Mouse (Mus musculus) gastrocnemius, adult 18-20 months (tissue): Measurements from ENCODE around the gene Adssl1. TPM values are rescaled to one million over a fixed set of nuclear protein-coding genes. Genes with fewer than 3 reads are reported as not detected.

Experiments
- DNase-seq: peaks from one replicate; pipeline ENCODE4 v3.0.0; 2021; ENCODE audit warnings: low spot score
- total RNA-seq, 2 experiments: library from RNA; stranded (reverse); gene quantifications; 2 replicates each; pipeline ENCODE4 v1.2.3; 2021

Gene Adssl1
- total RNA-seq, 2 experiments from 2014 or later: 975 to 1,075 TPM

DNA sequence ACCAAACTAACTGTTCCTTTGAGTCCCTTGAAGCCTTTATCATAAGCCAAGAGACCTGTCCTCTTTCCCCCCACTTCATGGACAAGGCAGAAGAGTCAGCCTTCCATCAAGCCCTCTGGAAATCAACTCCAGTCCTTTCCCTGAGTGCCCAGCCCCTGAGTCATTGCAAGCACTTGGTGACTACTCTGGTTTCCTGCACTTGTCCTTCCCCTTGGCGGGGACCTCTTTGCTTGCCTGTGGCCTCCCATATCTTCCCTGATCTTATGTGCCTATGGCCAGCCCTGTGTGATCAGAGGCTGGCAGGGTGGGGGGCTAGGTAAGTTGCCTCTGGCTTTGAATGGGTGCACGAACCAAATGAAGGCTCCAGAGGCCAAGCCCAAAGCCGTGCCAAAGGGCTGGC lies 2.1 kb downstream of the Adssl1 start:
- peak; percentile 44 for DNase-seq

- peak; percentile 78 for DNase-seq
Observed at GRCm38 (mm10) chr12:112623742-112624141, 3.9 kb downstream of the Adssl1 start.

- DNase-seq: peak; percentile 81
Observed at GRCm38 (mm10) chr12:112625700-112626099, 5.9 kb downstream of the Adssl1 start.

- DNase-seq: peak; percentile 46
Observed at GRCm38 (mm10) chr12:112626455-112626854, 6.6 kb downstream of the Adssl1 start.

DNA sequence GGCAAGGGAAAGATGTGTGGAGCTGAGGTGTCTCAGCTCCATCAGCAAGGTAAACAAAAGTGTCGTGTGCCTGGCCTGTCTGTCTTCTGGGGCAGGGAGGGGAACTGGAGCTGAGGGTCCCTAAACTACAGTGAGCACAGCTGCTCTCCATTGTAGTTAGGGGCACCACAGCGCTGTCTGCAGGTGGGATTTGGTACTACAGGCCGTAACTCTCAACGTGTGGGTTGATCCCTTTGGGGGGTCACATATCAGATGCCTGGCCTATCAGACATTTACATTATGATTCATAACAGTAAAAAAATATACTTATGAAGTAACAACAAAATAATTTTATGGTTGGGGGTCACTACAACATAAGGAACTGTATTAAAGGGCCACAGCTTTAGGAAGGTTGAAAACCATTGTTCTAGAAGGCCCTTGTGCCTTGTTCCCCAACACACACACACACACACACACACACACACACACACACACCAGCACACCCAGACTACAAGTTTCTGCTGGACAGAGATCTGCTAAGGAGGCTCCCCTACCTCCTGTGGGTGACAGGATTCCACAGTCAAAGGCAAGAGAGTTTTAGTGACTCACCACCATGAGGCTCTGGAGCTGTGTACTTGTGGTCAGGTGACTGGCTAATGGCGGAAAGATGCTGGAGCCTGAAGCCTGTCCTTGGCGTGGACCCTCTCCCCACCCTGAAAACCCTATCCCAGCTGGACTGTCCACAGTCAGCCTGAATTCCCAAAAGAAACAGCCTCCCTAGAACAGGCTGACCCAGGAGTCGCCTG lies 7.4 kb downstream of the Adssl1 start:
- no peak for DNase-seq

- no peak for DNase-seq
Observed at GRCm38 (mm10) chr12:112628197-112628596, 8.4 kb downstream of the Adssl1 start.

DNA sequence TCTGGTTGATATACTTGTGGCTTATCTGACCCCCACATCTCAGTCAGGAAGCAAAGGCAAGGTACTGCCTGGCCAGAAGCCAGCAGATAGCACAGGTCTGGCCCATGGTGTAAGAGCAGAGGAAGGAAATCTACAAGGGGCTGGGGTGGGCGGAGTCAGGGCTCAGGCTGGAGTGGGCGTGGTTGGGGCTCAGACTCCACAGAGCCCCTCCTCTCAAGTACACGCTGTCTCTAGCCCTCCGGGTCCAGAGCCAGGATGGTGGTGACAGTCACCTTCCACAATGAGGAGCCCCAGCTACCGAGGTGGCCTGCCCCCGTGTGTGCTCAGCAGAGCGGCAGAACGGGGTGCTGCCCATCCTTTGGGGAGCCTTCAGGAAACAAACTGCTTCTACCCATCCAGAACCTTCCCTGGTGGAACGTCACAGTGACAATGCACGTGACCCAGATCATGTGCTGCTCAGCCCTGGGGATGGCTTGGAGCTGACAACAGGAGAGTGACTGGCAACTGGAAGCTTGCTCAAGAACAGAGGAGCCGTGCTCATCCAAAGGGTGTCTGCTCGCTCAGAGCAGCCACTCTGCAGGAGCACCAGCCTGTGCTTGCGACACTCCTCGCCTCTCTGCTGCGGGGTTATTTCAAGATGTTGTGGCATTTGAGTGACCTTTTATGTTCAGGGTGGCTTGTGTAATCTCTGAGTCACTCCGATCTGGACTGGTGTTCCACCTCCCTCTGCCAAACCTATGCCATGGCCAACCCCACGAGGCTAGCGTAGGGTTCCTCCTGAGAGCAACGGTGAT lies 9.3 kb downstream of the Adssl1 start:
- peak; percentile 89 for DNase-seq

DNA sequence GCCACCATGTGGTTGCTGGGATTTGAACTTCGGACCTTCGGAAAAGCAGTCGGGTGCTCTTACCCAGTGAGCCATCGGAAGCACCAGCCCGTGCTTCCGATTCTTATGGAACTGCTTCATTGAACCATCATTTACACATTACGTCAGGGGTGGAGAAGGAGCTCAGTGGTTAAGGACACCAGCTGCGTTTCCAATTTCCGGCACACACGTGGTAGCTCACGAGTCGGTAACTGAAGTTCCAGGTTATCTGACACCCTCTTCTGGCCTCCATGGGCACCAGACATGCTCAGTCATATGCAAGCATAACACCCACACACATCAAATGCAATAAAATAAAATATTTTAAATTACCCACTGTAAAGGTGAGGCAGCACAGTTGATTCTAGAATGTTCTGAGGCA lies 10.2 kb downstream of the Adssl1 start:
- DNase-seq: peak; percentile 79

- DNase-seq: no peak
Observed at GRCm38 (mm10) chr12:112630796-112631195, 11.0 kb downstream of the Adssl1 start.

DNA sequence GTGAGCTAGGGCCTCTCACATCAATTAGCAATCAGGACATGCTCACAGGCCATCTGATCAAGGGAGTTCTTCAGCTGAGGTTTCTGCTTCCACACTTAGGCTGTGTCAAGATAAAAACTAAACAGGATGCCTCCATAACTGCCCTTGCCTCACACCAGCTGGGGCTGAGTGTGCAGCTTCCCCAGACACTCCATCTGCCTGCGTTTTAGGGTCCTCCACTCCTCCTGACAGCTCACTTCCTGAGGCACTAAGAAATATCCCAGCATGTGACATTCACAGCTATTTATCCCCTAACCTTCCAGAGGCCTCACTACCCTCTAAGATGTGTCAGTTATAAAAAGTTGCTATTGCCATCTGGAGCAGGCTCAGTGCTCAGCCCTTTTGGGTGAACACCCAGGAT lies 11.6 kb downstream of the Adssl1 start:
- DNase-seq: no peak

DNA sequence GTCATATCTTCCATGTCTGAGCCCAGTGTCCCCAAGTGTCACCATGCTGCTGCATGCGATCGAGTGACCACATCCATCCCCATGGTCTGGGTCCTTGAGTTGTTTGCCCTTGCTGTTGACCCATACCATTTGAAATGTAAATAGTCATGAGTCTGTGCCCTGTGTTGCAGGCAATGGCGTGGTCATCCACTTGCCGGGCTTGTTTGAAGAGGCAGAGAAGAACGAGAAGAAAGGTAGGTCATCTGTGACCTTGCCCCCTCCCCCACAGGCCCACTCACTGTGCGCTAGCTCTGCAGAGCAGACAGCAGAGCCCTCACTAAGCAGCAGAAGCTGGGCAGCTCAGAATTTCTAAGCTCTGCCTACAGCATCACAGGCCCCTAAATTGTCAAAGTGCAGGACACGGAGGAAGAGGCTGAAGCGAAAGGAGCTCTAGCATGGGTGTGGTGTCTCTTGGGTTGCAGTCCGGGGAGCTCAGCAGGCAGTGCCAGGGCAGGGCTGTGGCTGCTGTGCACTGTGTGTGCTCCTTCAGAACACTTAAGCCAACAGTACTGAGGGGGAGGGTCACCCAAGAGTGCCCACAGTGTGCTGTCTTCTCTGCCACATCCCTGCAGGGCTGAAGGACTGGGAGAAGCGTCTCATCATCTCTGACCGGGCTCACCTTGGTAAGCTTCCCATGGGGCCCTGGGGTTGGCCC lies 12.4 kb downstream of the Adssl1 start:
- no peak for DNase-seq

GRCm38 (mm10) chr12:112632907-112633306 lies 13.1 kb downstream of the Adssl1 start:
- no peak for DNase-seq

- no peak for DNase-seq
Observed at GRCm38 (mm10) chr12:112633686-112634085, 13.8 kb downstream of the Adssl1 start.

DNA sequence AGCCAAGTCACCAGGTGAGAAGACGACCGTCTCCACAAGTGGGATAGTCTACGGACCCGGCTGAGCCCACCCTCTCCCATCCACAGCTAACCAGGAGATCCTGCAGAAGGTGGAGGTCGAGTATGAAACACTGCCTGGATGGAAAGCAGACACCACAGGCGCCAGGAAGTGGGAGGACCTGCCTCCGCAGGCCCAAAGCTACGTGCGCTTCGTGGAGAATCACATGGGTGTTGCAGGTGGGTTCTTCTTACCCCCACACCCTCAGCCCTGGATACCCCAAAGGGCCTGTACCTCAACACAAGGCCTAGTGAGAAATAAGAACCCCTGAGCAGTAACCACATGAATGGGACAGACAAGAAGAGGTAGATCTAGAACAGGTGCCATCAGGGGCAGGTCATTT lies 19.7 kb downstream of the Adssl1 start:
- DNase-seq: no peak

GRCm38 (mm10) chr12:112643126-112643525 lies 23.3 kb downstream of the Adssl1 start:
- DNase-seq: no peak

DNA sequence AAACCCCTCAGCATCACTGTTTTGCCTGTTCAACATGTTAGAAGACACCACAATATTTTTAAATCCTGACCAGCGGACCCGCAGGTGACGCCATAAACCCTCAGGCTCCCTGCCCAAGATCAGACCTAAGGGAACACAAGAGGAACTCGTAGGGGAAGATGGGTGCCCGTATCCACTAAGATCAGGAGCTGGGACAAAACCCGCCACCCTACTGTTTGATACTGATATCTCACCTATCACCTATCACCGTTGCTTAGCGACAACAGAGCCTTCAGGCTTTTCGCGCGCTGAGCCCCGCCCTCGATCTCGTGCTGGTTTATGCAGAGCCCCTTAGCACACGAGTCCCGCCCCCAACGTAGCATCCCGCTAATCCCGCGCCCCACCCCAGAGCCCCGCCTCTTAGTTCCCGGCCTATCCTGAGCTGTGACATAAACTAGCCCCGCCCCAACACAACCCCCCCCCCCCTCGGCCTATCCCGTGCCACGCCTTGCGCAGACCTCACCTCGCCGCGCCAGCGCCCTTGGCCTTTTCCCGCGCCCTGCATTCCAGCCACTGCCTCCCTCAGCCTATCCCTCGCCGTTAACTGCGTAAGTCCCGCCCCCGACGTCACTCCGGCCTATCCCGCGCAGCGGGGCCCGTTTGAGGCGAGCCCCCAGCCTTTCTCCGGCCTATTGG lies 24.5 kb downstream of the Adssl1 start, which contains the start of gene Siva1:
TSS of gene Siva1 (plus strand) at position 500 of the 675 bp plus-strand sequence.
- DNase-seq: peak; percentile 99

- no peak for DNase-seq
Observed at GRCm38 (mm10) chr12:112644855-112645506, 25.1 kb downstream of the Adssl1 start.

- DNase-seq: no peak
Observed at GRCm38 (mm10) chr12:112646139-112646538, 26.3 kb downstream of the Adssl1 start.

DNA sequence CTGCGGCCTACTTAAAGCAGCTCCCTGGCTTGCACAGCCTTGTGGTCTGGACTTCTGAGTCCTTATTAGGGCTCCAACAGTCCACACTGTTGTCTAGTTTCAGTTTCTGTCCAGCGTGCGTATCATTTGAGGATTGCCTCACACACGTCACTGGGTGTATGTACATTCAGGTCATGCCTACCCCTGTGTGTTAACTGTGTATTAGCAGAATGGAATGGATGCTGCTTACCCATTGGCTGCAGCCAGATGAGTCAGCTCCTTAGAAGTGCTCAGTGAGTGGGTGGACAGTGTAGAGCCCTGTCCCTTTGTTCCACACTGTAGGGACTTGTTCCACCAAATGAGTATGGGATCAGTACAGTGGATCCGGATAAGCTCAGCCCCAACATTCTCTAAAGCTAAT lies 28.2 kb downstream of the Adssl1 start:
- DNase-seq: no peak

- DNase-seq: no peak
Observed at GRCm38 (mm10) chr12:112651778-112652439, 32.1 kb downstream of the Adssl1 start.
